Mouse (Mus musculus): ENCODE results near the gene Nedd9. TPM values are rescaled to one million over a fixed set of nuclear protein-coding genes. Genes with fewer than 3 reads are reported as not detected.
"Not testable (repeated sequence)": the region's sequence is repeated elsewhere in the genome, so short reads cannot be mapped to it uniquely, and the experiment has no call there.

Nedd9 gene
- polyA plus RNA-seq, 1 experiment from 2014 or later = 11.1 TPM

DNA sequence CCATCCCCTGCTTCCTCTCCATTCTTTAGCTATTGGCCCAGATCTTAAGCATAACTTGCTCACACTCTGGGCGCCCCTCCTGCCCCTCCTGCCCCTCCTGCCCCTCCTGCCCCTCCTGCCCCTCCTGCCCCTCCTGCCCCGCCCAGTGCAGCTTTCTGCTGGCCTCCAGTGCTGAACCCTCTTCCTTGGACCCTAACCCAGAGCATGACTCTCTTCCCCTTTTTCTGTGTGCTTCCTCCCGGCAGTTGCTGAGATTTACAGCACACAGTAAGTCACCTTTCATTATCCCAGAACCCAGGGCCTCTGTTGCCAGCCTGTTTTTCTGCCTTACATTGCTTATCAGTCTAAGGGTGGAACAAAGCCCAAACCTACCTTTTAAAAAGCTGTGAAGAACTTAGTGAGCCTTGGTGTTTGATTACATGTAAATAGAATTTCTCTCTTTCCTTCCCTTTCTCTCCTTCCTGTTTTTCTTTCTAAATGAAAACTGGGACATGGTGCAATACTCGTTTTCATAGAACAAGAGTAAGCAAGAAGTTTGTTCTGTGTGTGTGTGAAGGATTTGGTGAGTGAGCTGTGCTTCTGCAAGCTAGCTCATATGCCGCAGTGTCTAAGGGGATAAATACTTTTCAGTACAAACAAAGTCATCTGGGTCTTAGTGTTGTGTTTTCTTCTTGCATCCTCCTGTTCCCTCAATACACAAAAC is 223.7 kb downstream of the Nedd9 start:
- Histone ChIP-seq H3K9me3 (replicated peaks) (no peaks in the 10 kb centered on the region), H3K4me3 (no peak overlapping the region), H3K27me3 (ENCODE audit: low read depth, poor library complexity, severe bottlenecking) (no peaks in the 10 kb centered on the region), H3K27ac (no peak overlapping the region), H3K36me3 (no peaks in the 10 kb centered on the region), H3K4me1 (peaks cover 3% of the 10 kb centered on the region; the same call in 1 of the 2 replicates)
- DNase-seq (ENCODE audit: low spot score) = no peak
- WGBS = 85% methylated on average over 5 of the region's 5 CpGs

- WGBS = 96% methylated on average over 8 of the region's 8 CpGs
- H3K27ac ChIP-seq = not testable (repeated sequence)
Measured at GRCm38 (mm10) chr13:41261617-41262016, 225.5 kb downstream of the Nedd9 start.

More at GRCm38 (mm10) chr13:41261617-41262016, 225.5 kb downstream of the Nedd9 start:
- DNase-seq (ENCODE audit: low spot score); H3K4me1 ChIP-seq; H3K9me3 ChIP-seq (replicated peaks); H3K27me3 ChIP-seq (ENCODE audit: low read depth, poor library complexity, severe bottlenecking); H3K36me3 ChIP-seq; H3K4me3 ChIP-seq: not testable (repeated sequence)

Other genes with a start within 250 kb of the Nedd9 start
- 11.6 and 11.8 TPM in 2 replicates for gene Smim13, start 237.5 kb downstream of the Nedd9 start, polyA plus RNA-seq (2016; fragmentation: Nextera tagmentation; extraction: Ambion mirVana)
- gene Gm17364, start 213.4 kb downstream of the Nedd9 start, polyA plus RNA-seq (2016; fragmentation: Nextera tagmentation; extraction: Ambion mirVana) = not detected in 2 replicates
- gene Tmem170b, start 118.5 kb upstream of the Nedd9 start, polyA plus RNA-seq (2016; fragmentation: Nextera tagmentation; extraction: Ambion mirVana) = 4.4 and 7.2 TPM in 2 replicates